Mouse (Mus musculus) heart, postnatal 14 days (tissue): ENCODE data around the gene Mbnl1. TPM values are rescaled to one million over a fixed set of nuclear protein-coding genes. Genes with fewer than 3 reads are reported as not detected.
A peak's percentile ranks its signal among the peaks of the same experiment; 100 is the strongest.

Source experiments
- DNase-seq, 2 experiments: peaks; one replicate each; pipeline ENCODE4 v3.0.0; 2021 to 2022
- intact Hi-C: fragments of 180-260 bp; cut with DNase I; formaldehyde crosslinking; loops from one replicate; pipeline ENCODE4 v1.15.1; 2025
- total RNA-seq, 2 experiments: library from RNA; stranded (reverse); gene quantifications; 2 replicates each; pipeline ENCODE4 v1.2.3; 2021

The Mbnl1 gene
- total RNA-seq, 2 experiments from 2014 or later: 182 to 189 TPM

DNA sequence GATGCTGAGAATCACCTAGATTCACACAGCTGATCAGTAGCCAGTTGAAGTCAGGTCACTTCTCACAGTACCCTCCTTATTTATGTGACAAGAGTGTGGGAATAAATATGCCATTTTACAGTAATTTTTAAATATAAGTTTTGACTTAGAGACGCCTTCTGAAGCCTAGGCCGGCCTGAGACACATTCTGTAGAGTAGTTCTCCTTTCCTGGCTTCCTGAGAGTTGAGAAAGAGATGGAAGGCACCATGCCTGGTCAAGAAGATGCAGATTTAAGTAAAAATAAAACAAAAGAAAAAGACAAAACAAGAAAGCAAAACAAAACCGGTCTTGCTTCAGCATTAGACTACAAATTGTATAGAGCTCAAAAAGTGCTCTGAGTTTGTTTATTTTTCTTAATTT lies 38.6 kb downstream of the Mbnl1 start:
- no peak for DNase-seq

DNA sequence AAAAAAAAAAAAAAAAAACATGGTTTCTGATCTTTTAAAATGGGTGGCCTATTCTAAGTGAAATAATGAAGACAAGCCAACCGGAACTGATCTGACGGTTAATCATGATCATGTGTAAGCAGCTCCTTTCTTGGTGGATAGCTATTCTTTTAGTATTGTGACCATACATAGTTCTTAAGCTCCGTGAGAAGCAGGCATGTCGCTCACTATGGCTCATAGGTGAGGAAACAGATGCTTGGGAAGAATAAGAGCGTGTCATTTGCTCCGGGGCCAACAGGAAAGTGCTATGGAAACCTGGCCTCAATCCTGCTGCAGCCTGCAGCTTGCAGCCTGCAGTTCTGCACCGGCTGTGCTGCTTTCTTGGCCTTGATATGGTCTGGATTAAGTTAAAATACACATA lies 40.7 kb downstream of the Mbnl1 start:
- no peak for DNase-seq
- intact Hi-C loops: no loop called here

More for the DNA sequence above, 38.6 kb downstream of the Mbnl1 start:
- intact Hi-C loops: no loop called here

DNA sequence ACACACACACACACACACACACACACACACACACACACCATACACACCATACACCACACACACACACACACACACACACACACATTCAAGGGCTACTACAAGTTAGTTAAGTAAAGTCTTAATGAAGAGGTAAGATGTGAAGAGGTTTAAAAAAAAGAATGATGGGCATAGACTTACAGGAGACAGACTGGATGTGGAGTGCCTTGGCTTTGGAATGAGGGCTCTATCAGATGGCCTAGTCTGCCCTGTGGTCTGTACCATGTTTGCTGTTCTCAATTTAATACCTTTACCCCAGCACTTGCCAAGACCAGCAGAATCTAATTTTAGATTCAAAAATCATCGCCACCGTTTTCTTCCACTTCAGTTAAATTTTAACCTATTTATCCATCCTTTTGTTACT lies 41.1 kb downstream of the Mbnl1 start:
- intact Hi-C loops: no loop called here
- DNase-seq: no peak

DNA sequence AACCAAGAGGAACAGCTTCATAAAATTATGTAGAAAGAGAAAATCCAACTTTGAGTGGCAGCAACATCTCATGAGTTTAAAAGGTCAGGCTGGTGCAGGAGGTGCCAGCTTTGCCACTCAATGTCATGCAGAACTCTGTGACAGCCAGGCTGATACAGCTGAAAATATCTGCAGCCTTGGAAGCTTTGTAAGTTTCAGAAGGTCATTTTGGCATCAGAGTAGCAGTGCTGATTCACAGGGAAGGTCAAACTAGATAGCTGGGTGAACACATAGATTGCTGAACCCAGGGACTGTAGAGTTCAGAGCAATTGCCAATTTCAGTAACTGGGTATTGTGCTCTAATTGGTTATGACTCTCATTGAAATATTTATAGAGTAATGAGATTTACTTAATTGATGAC lies 42.8 kb downstream of the Mbnl1 start:
- no peak for DNase-seq
- intact Hi-C loops: loop anchor here (5.0 kb wide), 1 partner anchor 87 kb away; no protein-coding TSS in a partner anchor

DNA sequence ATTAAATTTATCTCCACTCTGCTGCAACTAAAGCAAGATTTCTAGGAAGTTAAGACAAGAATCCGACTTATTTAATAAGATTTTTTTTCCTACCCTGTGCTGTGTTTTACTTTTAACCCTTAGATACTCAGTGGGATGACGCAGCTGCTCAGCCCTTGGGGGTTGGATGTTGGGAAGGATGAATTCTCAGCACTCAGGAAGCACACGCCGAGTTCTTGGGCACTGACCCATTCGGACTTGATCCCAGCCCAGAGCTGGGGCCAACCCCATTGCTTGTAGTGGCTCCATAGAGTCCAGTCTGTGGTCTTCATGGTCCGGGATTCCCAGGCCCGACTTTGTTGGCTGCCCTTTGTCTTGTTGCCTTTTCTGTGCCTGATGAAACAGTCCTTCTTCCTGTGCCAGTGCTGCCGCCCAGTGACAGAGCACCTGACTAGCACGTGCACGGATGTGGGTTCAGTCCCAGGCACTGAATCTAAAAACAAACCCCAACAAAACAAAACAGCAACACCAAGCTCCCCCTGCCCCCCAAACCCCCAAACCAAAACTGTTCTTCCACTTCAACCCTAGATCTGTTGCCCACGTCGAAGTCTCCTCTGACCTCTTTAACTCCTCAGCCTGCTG lies 43.5 kb downstream of the Mbnl1 start:
- intact Hi-C loops: loop anchor here (5.0 kb wide), 1 partner anchor 86 kb away; no protein-coding TSS in a partner anchor
- DNase-seq: peak; percentile 63 to 66

DNA sequence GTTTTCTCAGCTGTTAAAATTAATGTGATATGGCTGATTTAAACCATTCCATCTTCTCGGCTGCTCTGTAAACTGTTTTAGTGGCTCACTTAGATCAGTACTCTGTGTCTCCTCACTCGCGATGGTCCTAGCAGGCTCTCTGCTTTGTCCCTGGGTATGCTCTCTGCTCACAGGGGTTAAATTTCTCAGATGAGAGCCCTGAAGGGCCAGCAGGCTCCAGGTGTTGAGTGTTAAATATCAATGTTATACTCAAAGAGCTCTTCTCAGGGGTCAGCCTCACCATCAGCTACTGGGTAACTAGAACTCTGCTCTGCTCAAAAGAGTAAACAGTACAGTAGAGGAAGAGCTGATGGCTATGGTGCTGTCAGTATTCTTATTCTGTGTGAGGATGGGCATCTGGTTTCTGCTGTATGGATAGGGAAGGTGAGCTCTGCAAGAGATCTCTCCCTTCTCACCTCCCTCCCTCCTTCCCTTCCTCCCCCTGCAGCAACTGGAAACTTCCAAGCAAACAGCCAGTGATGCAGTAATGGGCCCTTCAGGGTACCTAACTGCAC lies 44.7 kb downstream of the Mbnl1 start:
- intact Hi-C loops: loop anchor here (5.0 kb wide), 1 partner anchor 85 kb away; no protein-coding TSS in a partner anchor
- no peak for DNase-seq

DNA sequence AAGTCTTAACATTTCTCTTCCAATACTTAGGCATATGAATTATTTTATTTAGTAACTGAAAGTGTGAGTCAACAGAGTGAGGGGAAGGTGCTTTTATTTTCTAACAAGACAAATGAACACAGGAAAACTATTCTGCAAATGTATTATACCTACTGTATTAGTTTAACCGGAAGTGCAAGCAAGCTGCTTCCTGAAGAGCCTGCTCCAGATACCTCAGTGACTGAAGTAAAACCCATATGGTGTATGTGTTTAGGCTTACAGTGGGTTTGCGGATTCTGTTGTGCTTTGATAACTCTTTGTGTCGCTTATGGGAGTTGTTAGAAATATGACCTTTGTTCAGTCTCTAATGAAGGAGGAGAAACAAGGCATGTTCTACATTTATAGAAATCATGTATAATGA lies 46.7 kb downstream of the Mbnl1 start:
- no peak for DNase-seq
- intact Hi-C loops: loop anchor here (5.0 kb wide), 1 partner anchor 83 kb away; no protein-coding TSS in a partner anchor

DNA sequence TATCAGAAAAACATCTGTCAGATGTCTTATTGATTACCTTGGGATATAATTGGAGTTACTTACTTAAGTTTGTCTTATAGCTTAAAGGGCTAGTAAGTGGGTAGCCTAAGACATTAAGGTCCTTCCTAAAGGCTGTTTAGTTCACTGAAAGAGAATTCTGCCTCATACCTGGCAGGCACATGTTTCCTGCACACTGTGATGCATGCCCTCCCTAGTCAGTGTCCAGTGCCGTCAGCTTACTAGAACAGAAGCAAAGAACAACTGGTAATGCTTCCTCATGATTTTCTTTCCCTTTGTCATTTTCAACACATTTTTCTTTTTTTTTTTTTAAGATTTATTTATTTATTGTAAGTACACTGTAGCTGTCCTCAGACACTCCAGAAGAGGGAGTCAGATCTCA lies 51.5 kb downstream of the Mbnl1 start:
- intact Hi-C loops: no loop called here

DNA sequence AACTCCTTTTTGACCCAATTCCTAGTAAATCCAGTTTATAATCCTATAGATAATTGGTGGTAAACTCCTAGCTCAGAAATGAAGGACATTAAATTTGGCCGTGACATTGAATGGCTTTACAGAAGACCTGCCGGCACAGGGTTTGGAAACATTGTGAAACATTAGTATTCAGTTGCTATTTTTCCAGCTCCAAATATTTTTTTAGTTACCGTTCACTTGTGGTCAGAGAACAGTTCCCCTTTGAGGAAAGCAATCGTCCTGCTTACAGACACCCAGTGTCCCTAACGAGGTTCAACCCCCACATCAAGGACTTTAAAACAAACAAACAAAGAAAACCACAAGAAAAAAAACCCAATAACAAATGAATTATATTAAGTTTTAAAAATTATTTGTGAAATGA lies 58.7 kb downstream of the Mbnl1 start:
- DNase-seq: no peak
- intact Hi-C loops: no loop called here

More for the DNA sequence above, 51.5 kb downstream of the Mbnl1 start:
- no peak for DNase-seq

DNA sequence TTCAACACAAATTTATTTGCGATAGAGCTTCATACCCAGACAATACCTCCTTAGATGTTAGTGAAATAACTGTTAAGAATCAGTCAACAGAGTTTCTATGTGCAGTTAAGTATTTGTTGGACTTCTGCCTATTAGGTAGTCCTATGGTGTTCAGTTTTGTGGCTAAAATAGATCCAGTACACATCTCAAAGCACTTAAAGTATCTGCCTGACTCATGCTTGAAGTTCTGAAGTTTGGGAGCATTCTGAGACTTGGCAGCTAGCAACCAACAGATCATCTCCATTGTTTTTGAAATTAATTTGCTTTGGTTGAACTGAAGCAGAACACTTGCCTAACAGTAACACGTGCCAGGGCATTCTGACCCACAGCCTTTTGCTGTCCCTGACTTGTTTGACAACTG lies 59.2 kb downstream of the Mbnl1 start:
- no peak for DNase-seq
- intact Hi-C loops: no loop called here

DNA sequence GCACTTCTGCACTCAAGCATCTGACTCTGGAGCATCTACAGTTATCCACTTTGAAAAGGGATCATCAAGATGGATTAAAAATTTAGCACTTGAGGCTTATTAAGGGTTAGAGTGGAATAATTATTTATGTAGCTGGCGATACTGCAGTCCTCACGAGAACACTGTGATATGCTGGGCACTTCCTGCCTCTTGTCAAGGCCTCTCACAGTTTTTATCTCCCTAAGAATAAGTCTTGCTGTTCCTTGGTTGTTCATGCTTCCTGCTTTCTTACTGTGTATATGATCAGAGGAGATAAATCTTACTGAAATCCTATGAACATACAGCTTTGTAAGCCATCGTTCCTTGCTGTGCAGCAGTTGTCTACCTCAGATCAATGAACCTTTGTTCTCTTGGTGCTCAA lies 62.6 kb downstream of the Mbnl1 start:
- intact Hi-C loops: no loop called here

DNA sequence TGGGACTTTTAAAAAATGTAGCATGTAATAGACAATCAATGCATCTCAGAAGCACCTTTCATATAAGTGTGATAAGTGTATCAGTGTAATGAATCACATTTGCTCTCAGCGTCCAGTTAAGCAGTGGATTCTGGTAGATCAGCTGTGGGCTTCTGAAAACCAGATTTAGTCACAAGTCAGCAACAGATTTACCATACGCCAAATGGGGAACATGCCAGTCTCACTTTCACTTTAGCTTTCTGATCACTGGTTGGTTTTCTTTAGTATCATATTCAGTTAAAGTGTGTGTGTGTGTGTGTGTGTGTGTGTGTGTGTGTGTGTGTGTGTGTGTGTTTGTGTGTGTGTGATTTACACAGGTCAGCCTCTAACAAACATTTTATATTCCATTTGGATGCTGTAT lies 64.4 kb downstream of the Mbnl1 start:
- DNase-seq: no peak
- intact Hi-C loops: no loop called here

More for the DNA sequence above, 62.6 kb downstream of the Mbnl1 start:
- DNase-seq: no peak

DNA sequence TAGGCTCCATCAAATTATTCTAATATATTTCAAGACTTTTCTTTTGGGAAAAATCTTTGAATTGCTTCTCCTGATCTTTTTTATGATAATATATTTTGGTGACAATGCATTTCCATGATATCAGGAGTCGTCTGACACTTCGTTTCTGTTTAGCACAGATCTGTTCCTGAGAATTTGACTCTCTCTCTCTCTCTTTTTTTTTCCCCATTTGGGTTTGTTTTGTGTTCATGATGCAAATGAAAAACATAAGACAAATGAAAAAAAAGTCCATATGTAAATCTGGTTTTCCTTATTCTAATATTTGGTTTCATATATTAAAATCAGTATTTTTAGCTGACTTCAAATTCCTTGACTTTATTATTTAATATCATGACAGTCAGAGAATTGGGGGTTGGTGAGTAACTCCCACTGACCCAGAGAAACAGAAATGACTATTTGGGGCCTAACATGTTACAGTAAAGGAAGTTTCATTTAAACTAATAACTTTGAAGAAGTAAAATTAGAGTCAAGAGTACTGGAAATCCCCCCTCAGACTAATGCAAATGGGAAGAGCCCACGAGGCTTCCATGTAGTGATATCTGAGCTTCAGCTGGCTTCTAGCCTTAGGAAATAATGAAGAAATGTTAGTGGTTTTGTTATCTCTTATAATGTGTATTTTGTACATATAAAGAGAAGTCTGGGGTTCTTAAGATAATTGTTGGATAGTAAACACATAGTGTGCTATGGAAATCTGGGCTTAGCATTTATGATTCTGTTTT lies 65.8 kb downstream of the Mbnl1 start:
- intact Hi-C loops: no loop called here
- no peak for DNase-seq

DNA sequence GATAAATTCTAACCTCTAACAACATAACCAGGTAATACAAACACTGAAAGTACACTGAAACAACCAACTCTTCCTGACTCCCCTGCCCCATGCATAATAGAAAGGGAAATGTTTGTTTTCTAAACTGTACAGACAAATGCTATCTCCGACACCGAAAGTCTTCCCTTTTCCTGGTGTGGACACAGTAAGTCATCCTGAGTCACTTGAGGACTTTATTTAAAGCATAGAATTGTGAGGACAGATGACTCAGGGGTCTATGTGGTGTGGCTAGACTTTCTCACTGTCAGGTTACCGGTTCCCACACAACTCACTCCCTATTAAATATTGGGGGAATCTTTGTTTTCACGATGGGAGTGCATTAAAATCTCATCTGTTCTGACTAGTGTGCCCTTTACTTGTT lies 68.5 kb downstream of the Mbnl1 start:
- intact Hi-C loops: no loop called here
- no peak for DNase-seq

DNA sequence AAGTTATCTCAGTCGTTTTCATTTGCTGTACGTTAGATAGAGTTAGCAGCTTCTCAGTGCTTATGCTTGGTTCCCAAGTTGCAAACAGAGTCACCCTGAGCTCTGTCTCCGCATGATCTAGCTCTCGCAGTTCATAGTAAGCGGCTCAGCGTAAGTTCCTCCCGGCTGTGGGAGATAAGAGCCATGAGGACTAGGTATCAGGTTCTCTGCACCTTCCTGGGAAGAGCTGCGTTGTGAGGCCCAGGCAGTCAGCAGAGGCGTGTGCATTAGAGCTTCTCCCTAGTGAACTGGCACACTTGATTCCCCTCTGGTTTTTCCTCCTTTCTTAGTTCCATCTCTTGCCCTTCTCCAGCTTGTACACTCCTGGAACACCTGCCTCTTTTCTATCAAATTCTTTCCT lies 73.6 kb downstream of the Mbnl1 start:
- no peak for DNase-seq
- intact Hi-C loops: loop anchor here (2.0 kb wide), 1 partner anchor 15 kb away; no protein-coding TSS in a partner anchor

DNA sequence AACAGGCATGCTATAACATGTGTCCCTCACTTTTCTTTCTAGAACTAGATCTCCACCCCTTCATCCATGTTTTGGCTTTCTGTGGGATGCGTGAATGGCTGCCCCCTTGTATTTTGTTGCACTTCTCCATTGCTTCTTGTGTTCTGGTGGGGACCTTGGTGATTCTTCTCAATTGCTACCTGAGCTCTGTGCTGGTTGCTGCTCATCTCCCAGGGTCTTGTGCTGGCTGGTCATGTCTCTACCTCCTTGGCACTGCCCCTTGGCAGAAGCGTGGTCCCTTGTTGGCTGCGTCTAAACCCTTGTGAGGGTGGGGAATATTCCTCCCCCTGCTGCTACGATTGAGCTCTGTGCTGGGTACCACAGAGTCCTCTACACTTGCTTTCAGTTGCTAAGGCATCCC lies 74.3 kb downstream of the Mbnl1 start:
- no peak for DNase-seq
- intact Hi-C loops: loop anchor here (2.0 kb wide), 1 partner anchor 14 kb away; no protein-coding TSS in a partner anchor

DNA sequence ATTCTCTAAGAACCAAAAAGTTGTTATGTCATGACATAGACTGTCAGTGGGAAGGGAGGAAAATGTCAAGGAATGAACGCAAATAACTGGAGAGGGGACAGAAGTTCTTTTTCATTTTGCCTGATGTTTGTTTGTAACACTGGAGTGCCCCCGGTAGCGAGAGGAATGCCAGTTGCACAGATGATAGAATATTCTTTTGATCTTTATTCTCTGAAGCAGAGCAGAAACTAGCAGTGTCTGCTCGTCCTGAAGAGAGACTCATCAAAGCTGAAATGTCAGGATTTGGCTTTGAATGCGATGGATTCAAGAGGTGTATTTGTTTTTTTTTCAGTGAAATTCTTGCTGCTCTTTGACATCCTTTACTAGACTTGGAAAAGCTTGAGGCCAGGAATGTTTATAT lies 77.9 kb downstream of the Mbnl1 start:
- intact Hi-C loops: no loop called here
- DNase-seq: no peak

DNA sequence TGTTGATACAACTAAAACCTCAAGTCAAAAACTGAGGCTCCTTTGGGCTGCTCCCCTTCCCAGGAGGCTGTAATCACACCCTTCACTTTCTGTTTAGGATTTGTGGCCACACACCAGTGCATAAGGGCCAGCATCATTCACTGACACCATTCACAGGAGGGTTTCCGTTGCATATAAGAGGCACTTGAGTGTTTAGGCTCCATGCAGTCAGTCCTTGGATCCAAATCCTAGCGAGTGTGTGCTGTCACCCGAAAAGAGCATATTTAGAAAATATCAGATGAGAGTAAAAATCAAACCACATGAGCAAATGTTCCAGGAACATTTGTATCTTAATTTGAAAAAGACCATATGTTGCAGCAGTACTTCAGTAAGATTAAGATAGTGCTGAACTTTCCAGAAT lies 79.0 kb downstream of the Mbnl1 start:
- no peak for DNase-seq
- intact Hi-C loops: no loop called here

DNA sequence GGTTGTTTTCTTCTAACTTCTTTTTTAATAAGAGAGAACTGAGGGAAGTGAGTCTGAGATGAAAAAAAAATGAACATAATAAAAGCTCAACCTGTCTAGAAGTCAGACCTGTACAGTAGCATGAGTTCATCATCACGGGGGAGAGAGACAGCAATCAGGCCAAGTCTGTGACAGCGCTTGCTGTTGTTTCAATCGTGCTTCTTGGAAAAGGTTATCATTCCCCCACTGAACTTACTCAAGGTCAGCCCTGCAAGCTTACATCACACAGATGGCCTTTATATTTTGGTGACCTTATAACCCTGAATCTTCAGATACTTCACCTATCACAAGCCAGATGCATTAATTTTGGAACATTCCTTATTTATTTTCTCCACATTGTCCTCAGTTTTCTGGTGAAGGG lies 80.4 kb downstream of the Mbnl1 start:
- intact Hi-C loops: no loop called here

DNA sequence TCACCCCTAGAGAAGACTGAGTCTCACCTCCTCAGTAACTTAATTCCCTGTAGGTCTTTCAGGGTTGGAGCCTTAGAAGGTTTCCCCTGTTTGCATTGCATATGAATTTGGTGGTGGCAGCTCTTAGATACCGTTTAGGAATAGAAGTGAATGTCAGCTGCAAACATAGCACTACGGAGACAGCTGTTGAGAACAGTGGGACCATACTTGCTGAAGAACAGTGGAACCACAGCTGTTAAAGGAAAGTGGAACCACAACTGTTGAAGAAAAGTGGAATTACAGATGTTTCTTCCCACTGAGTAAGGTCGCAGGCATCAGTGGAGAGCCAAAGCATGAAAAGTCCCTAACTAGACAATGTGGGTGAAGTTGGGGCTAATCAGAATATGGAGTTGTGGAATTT lies 84.0 kb downstream of the Mbnl1 start:
- DNase-seq: no peak
- intact Hi-C loops: no loop called here

More for the DNA sequence above, 80.4 kb downstream of the Mbnl1 start:
- DNase-seq: no peak

DNA sequence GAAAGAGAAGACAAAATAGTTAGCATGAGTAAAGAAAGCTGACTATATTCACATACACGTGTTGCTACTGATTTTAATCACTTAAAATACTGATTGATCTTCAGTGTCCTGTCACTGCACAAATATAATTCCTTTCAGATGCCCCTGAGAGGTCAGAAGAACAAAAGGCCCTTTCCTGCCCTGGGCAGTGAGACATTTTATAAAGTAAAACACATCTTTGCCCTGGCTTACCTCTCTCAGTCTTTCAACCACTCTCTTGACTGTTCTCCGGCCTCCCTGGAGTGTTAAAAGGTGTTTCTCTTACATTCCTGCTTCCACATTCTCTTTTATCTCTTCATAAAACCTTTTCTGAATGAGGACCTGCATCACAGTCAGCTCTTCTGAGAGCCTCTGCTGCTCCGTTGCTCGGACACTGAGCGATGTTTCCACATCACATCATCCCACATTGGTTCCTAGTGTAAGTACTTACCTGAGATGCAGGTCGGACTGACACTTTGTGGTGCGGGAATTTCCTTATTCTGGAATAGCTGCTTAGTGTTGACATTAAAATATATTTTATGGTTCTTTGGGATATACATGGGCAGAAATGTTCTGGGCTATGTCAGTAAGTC lies 85.7 kb downstream of the Mbnl1 start:
- intact Hi-C loops: no loop called here
- DNase-seq: no peak
